Mouse (Mus musculus) layer of hippocampus, adult 11-12 months (tissue): ENCODE measurements at regions not wholly inside any gene's neighbourhood (a gene's known extent, or its start where the extent isn't known, plus 50 kb on each side); places are given as distances from the start of the nearest gene placed in this dataset.

ENCODE experiments used
- DNase-seq: peaks from one replicate; pipeline ENCODE4 v3.0.0; 2022; ENCODE audit warnings: low spot score

GRCm38 (mm10) chr17:79498321-79498720 lies 113.3 kb upstream of the Rmdn2 start:
- DNase-seq, result no peak

- no peak for DNase-seq
Measured at GRCm38 (mm10) chr17:79501031-79501474, 110.6 kb upstream of the Rmdn2 start.

GRCm38 (mm10) chr17:79501926-79502325 lies 109.7 kb upstream of the Rmdn2 start:
- DNase-seq, result no peak

GRCm38 (mm10) chr17:79503037-79503436 lies 108.6 kb upstream of the Rmdn2 start:
- no peak for DNase-seq

- DNase-seq, result no peak
Measured at GRCm38 (mm10) chr17:79504209-79504608, 107.5 kb upstream of the Rmdn2 start.

- DNase-seq, result no peak
Measured at GRCm38 (mm10) chr17:79505565-79505964, 106.1 kb upstream of the Rmdn2 start.

- DNase-seq, result no peak
Measured at GRCm38 (mm10) chr17:79509281-79509680, 102.4 kb upstream of the Rmdn2 start.

GRCm38 (mm10) chr17:79509957-79510710 lies 101.5 kb upstream of the Rmdn2 start:
- no peak for DNase-seq

- DNase-seq, result no peak
Measured at GRCm38 (mm10) chr17:79511218-79511617, 100.4 kb upstream of the Rmdn2 start.

GRCm38 (mm10) chr17:79514076-79514475 lies 97.6 kb upstream of the Rmdn2 start:
- DNase-seq, result no peak

GRCm38 (mm10) chr17:79518185-79518584 lies 93.5 kb upstream of the Rmdn2 start:
- DNase-seq, result no peak

- DNase-seq, result no peak
Measured at GRCm38 (mm10) chr17:79518696-79519095, 93.0 kb upstream of the Rmdn2 start.

GRCm38 (mm10) chr17:79519356-79519755 lies 92.3 kb upstream of the Rmdn2 start:
- no peak for DNase-seq

- peak; percentile 10 for DNase-seq
Measured at GRCm38 (mm10) chr17:79520283-79520682, 91.4 kb upstream of the Rmdn2 start.

GRCm38 (mm10) chr17:79521691-79522090 lies 90.0 kb upstream of the Rmdn2 start:
- no peak for DNase-seq

- no peak for DNase-seq
Measured at GRCm38 (mm10) chr17:79523230-79523629, 88.4 kb upstream of the Rmdn2 start.

- DNase-seq, result no peak
Measured at GRCm38 (mm10) chr17:79527391-79527790, 84.3 kb upstream of the Rmdn2 start.

GRCm38 (mm10) chr17:79536549-79536948 lies 75.1 kb upstream of the Rmdn2 start:
- no peak for DNase-seq

GRCm38 (mm10) chr17:79538789-79539188 lies 72.9 kb upstream of the Rmdn2 start:
- no peak for DNase-seq

GRCm38 (mm10) chr17:79540038-79540437 lies 71.6 kb upstream of the Rmdn2 start:
- DNase-seq, result no peak

GRCm38 (mm10) chr17:79540511-79540910 lies 71.2 kb upstream of the Rmdn2 start:
- no peak for DNase-seq

- peak; percentile 14 for DNase-seq
Measured at GRCm38 (mm10) chr17:79543907-79544522, 67.6 kb upstream of the Rmdn2 start.

- no peak for DNase-seq
Measured at GRCm38 (mm10) chr17:79545878-79546277, 65.8 kb upstream of the Rmdn2 start.

- DNase-seq, result no peak
Measured at GRCm38 (mm10) chr17:79547075-79547474, 64.6 kb upstream of the Rmdn2 start.
